ENCODE assay signal across 30 mouse cellular contexts in genomic region chr11:83734215-83734614, GRCm38 (mm10). TPM values are rescaled to one million over a fixed set of nuclear protein-coding genes. Genes with fewer than 3 reads are reported as not detected.
DNase-seq lines count a peak whose midpoint lies in the region; ATAC-seq and TF ChIP-seq lines count a peak whose summit lies in the region.
"Had no signal": no experiment of that assay in that cellular context is flagged by ENCODE, and none has a peak within 500 bp of the region (broad histone marks: within the 10 kb centered on the region; RNA-seq: fewer than 3 reads in every experiment).

No protein-coding gene starts in this region.

- DNase-seq in heart, adult 11 months: peak; percentile 13
- no peak for DNase-seq in heart, postnatal 14 days
- no peak for DNase-seq in left cerebral cortex, postnatal 36 days (ENCODE audit: low spot score in 2 of 2)
- DNase-seq: adrenal gland, adult 2 months; adrenal gland, postnatal 14 days; B cell, adult 2 months; cerebellum, adult 18-20 months; cerebellum, adult 9-10 months; cerebellum, postnatal 14 days; forebrain, postnatal 0 days; gastrocnemius, postnatal 36 days; heart, adult 18-20 months; heart, postnatal 10 days; heart, postnatal 4 days had no signal

- H3K4me3 ChIP-seq in bone marrow, adult 2 months (replicated peaks; ENCODE audit: control insufficient read depth, low read depth, low read length): no peak overlapping the region
- H3K4me3 ChIP-seq: heart, embryonic 12.5 days; heart, embryonic 15.5 days had no signal

- ATAC-seq in megakaryocyte, adult 5-6 weeks (ENCODE audit: poor library complexity, severe bottlenecking): peak; percentile 62; the same call in 1 of the 2 replicates
- no peak for ATAC-seq in erythroblast, adult 5-6 weeks (replicated peaks; ENCODE audit: low FRiP score, poor library complexity, severe bottlenecking)
- ATAC-seq: forebrain, embryonic 14.5 days; forebrain, postnatal 0 days; intestine, postnatal 0 days had no signal

- H3K27ac ChIP-seq in bone marrow, adult 2 months (ENCODE audit: control insufficient read depth, insufficient read depth, low read depth, low read length, poor library complexity): peak overlapping the region; percentile 38
- H3K27ac ChIP-seq: heart, embryonic 15.5 days; hindbrain, embryonic 14.5 days had no signal

- peaks cover 6% of the 10 kb centered on the region for H3K4me1 ChIP-seq in bone marrow, adult 2 months (ENCODE audit: control insufficient read depth, insufficient read depth, low read length)
- H3K4me1 ChIP-seq: heart, embryonic 12.5 days; heart, embryonic 15.5 days had no signal

- TF ChIP-seq POLR2A in bone marrow, adult 2 months (IDR thresholded peaks at IDR 0.05; ENCODE audit: borderline replicate concordance, control insufficient read depth, low read depth, low read length): no peak

- WGBS in bone marrow, adult 2 months: 13% methylated on average over 1 of the region's 1 CpGs

- intact Hi-C loops in heart, postnatal 14 days (cut with DNase I): no loop called here
- intact Hi-C loops in left cerebral cortex, postnatal 36 days (cut with DNase I): no loop called here

- no peak for TF ChIP-seq CTCF in bone marrow, adult 2 months (IDR thresholded peaks at IDR 0.05; ENCODE audit: control insufficient read depth, insufficient read depth, low read length)

RNA-seq across cellular contexts. Expression of gene Wfdc21, which starts 12.5 kb away (rescaled TPM):
- total RNA-seq in heart, postnatal 14 days (2021): under 1 TPM; 0.76 to 0.80 TPM
- 220 and 706 TPM in 2 replicates for polyA plus RNA-seq in bone marrow, adult 2 months (2011; ENCODE audit: insufficient read depth, insufficient read length, low replicate concordance, missing spikeins)
- 528 and 641 TPM in 2 replicates for total RNA-seq in megakaryocyte, adult 5-6 weeks (2015)
- 492 and 635 TPM in 2 replicates for total RNA-seq in megakaryocyte, adult 5-6 weeks (2017)
- not detected for total RNA-seq in left cerebral cortex, postnatal 36 days (2021)
- total RNA-seq in erythroblast, adult 5-6 weeks (2015; ENCODE audit: low replicate concordance): 203 and 278 TPM in 2 replicates
- 146 and 210 TPM in 2 replicates for total RNA-seq in erythroblast, adult 5-6 weeks (2017; ENCODE audit: low replicate concordance)
- total RNA-seq: forebrain, postnatal 0 days; gastrocnemius, postnatal 36 days; heart, adult 18-20 months; heart, postnatal 10 days; heart, postnatal 4 days; MEL had no signal
- polyA plus RNA-seq: embryonic facial prominence, embryonic 11.5 days; forebrain, embryonic 11.5 days; forebrain, embryonic 14.5 days; forebrain, postnatal 0 days; frontal cortex, adult 2 months; heart, embryonic 12.5 days; hindbrain, embryonic 11.5 days; hindbrain, embryonic 14.5 days; intestine, postnatal 0 days had no signal

RNA-seq across cellular contexts. Expression of gene Heatr6, which starts 19.3 kb away (rescaled TPM):
- total RNA-seq in heart, postnatal 14 days (2021): 1 to 10 TPM; 6.1 to 7.7 TPM
- 3.6 and 13.1 TPM in 2 replicates for polyA plus RNA-seq in bone marrow, adult 2 months (2011; ENCODE audit: insufficient read depth, insufficient read length, low replicate concordance, missing spikeins)
- 13.0 and 17.0 TPM in 2 replicates for total RNA-seq in megakaryocyte, adult 5-6 weeks (2015)
- 13.2 and 19.8 TPM in 2 replicates for total RNA-seq in megakaryocyte, adult 5-6 weeks (2017)
- total RNA-seq in left cerebral cortex, postnatal 36 days (2021): 10 to 100 TPM; 12.0 to 19.3 TPM
- 2.5 and 3.8 TPM in 2 replicates for total RNA-seq in erythroblast, adult 5-6 weeks (2015; ENCODE audit: low replicate concordance)
- total RNA-seq in erythroblast, adult 5-6 weeks (2017; ENCODE audit: low replicate concordance): 2.0 and 6.8 TPM in 2 replicates

RNA-seq across cellular contexts. Expression of gene Wfdc18, which starts 25.4 kb away (rescaled TPM):
- not detected for total RNA-seq in heart, postnatal 14 days (2021)
- polyA plus RNA-seq in bone marrow, adult 2 months (2011; ENCODE audit: insufficient read depth, insufficient read length, low replicate concordance, missing spikeins): not detected in 2 replicates
- total RNA-seq in megakaryocyte, adult 5-6 weeks (2015): 1.4 and 6.2 TPM in 2 replicates
- 1.3 and 3.9 TPM in 2 replicates for total RNA-seq in megakaryocyte, adult 5-6 weeks (2017)
- total RNA-seq in left cerebral cortex, postnatal 36 days (2021): 1 to 10 TPM; 1.2 to 1.4 TPM
- total RNA-seq in erythroblast, adult 5-6 weeks (2015; ENCODE audit: low replicate concordance): not detected in 2 replicates
- not detected in 2 replicates for total RNA-seq in erythroblast, adult 5-6 weeks (2017; ENCODE audit: low replicate concordance)
- total RNA-seq: adrenal gland, adult 2 months; adrenal gland, postnatal 14 days; adrenal gland, postnatal 4 days; forebrain, postnatal 0 days; gastrocnemius, adult 8-10 months; gastrocnemius, postnatal 36 days; heart, adult 18-20 months; MEL had no signal
- polyA plus RNA-seq: adrenal gland, adult 2 months; embryonic facial prominence, embryonic 11.5 days; forebrain, embryonic 11.5 days; forebrain, embryonic 14.5 days; hindbrain, embryonic 11.5 days; hindbrain, embryonic 14.5 days; intestine, embryonic 14.5 days had no signal

RNA-seq across cellular contexts. Expression of gene Wfdc17, which starts 30.4 kb away (rescaled TPM):
- total RNA-seq in heart, postnatal 14 days (2021): 1 to 10 TPM; 2.2 to 3.1 TPM
- polyA plus RNA-seq in bone marrow, adult 2 months (2011; ENCODE audit: insufficient read depth, insufficient read length, low replicate concordance, missing spikeins): 8.2 and 33.5 TPM in 2 replicates
- total RNA-seq in megakaryocyte, adult 5-6 weeks (2015): 379 and 412 TPM in 2 replicates
- 127 and 155 TPM in 2 replicates for total RNA-seq in megakaryocyte, adult 5-6 weeks (2017)
- total RNA-seq in left cerebral cortex, postnatal 36 days (2021): not detected
- total RNA-seq in erythroblast, adult 5-6 weeks (2015; ENCODE audit: low replicate concordance): 22.7 and 23.4 TPM in 2 replicates
- total RNA-seq in erythroblast, adult 5-6 weeks (2017; ENCODE audit: low replicate concordance): 4.5 TPM in 1 of 2 replicates, not detected in the other
- total RNA-seq: forebrain, postnatal 0 days; heart, postnatal 4 days; MEL had no signal
- polyA plus RNA-seq: forebrain, embryonic 14.5 days; forebrain, postnatal 0 days; heart, embryonic 12.5 days had no signal

Comparison
In these comparisons a context has a peak if more than half of its experiments do, and no peak if none do; other contexts are left out.
1. RNA of gene Wfdc21, which starts 12.5 kb away (total RNA-seq): 492 to 641 TPM in megakaryocyte, adult 5-6 weeks and 146 to 278 TPM in erythroblast, adult 5-6 weeks; 0.76 to 0.80 TPM in heart, postnatal 14 days and not detected in left cerebral cortex, postnatal 36 days; every median in the first group is over 10 times any median in the second.